Mouse (Mus musculus) forebrain, embryonic 15.5 days (tissue): ENCODE measurements around the gene Gng8. TPM values are rescaled to one million over a fixed set of nuclear protein-coding genes. Genes with fewer than 3 reads are reported as not detected.
A peak's percentile ranks its signal among the peaks of the same experiment; 100 is the strongest.

Experiments used
- ATAC-seq: fragments of 200-750 bp; cut with Nextera tagmentation; replicated peaks from 2 replicates; pipeline ENCODE4 v1.8.0; 2017; ENCODE audit warnings: mild to moderate bottlenecking, moderate TSS enrichment, moderate library complexity
- H3K27ac ChIP-seq: fragments of 300-500 bp; sonication (generic); replicated peaks from 2 replicates; pipeline ENCODE4 v1.5.1; 2015; ENCODE audit warnings: mild to moderate bottlenecking, inconsistent platforms
- H3K27me3 ChIP-seq: fragments of 300-500 bp; sonication (generic); 2 replicates; pipeline ENCODE4 v1.6.1; 2015; ENCODE audit warnings: inconsistent platforms
- H3K36me3 ChIP-seq: fragments of 300-500 bp; sonication (generic); 2 replicates; pipeline ENCODE4 v1.6.1; 2015; ENCODE audit warnings: mild to moderate bottlenecking, inconsistent platforms
- H3K4me1 ChIP-seq: fragments of 300-500 bp; sonication (generic); 2 replicates; pipeline ENCODE4 v1.6.1; 2015; ENCODE audit warnings: inconsistent platforms
- H3K4me2 ChIP-seq: fragments of 300-500 bp; sonication (generic); replicated peaks from 2 replicates; pipeline ENCODE4 v1.6.1; 2015; ENCODE audit warnings: mild to moderate bottlenecking, inconsistent platforms
- H3K4me3 ChIP-seq: fragments of 300-500 bp; sonication (generic); 2 replicates; pipeline ENCODE4 v1.5.1; 2015; ENCODE audit warnings: mild to moderate bottlenecking, inconsistent platforms
- H3K9ac ChIP-seq: fragments of 300-500 bp; sonication (generic); replicated peaks from 2 replicates; pipeline ENCODE4 v1.6.1; 2015; ENCODE audit warnings: mild to moderate bottlenecking, inconsistent platforms
- H3K9me3 ChIP-seq: fragments of 300-500 bp; sonication (generic); 2 replicates; pipeline ENCODE4 v1.6.1; 2016; ENCODE audit warnings: inconsistent platforms
- WGBS: fragments of 180-500 bp; shearing (Covaris S2); methylation state at CpG from one replicate; pipeline ENCODE4 v1.1.7; 2015; ENCODE audit warnings: mixed read lengths; 5-methylcytosine and 5-hydroxymethylcytosine counted together
- polyA plus RNA-seq: library from polyadenylated mRNA; unstranded; fragments of >200 nt; fragmentation: Nextera tagmentation; extraction: Ambion mirVana; gene quantifications from 2 replicates; pipeline ENCODE4 v1.2.1, GENCODE M21; 2015

Gng8 gene
- 4.4 TPM in 2 replicates for polyA plus RNA-seq

- peak within 1 kb of the TSS; percentile 36 for H3K9ac ChIP-seq
- 0 out of 2 replicates have a peak within 1 kb of the TSS, but pooled peaks have one; percentile 35 for H3K27ac ChIP-seq
- WGBS = under 1% methylated on average over 30 of the region's 30 CpGs
- H3K27me3 ChIP-seq = peaks cover 12% of the 10 kb centered on the region; the same call in 1 of the 2 replicates
- H3K4me2 ChIP-seq = peak within 1 kb of the TSS; percentile 57
- peaks cover 32% of the 10 kb centered on the region for H3K4me1 ChIP-seq
- no peaks in the 10 kb centered on the region for H3K36me3 ChIP-seq
- no peaks in the 10 kb centered on the region for H3K9me3 ChIP-seq
- ATAC-seq = peak; percentile 67
- peak within 1 kb of the TSS; percentile 36 for H3K4me3 ChIP-seq
Measured at GRCm38 (mm10) chr7:16891641-16892351, at the start of gene Gng8. Gng8 (plus strand) TSS chr7:16891786.

DNA sequence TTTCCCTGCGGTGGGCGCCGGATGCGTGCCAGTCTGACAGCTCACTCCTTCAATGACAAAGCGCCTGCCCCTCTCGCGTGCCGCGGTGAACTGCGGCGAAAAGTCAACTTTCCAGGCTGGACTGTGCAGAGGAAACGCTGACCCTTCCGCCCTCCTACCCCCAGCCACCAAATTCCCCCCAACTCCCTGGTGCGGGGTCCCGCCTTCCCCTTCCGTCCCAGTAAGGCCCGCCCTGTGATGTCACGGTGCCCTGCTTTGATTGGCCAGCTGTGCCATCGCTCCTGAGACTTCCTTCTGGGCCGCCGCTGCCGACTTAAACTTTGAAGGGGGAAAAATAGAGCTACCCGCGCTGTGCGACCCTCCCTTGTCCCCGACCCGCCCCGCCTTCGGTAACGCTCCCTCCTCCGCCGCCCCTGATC lies 48.9 kb upstream of the Gng8 start, which contains the start of gene Prkd2:
Gene Prkd2 (plus strand): TSS at position 258 of the 419 bp plus-strand sequence.
- Histone ChIP-seq H3K4me1 (peaks cover 32% of the 10 kb centered on the region), H3K9ac (peak within 1 kb of the TSS; percentile 72), H3K4me3 (peak within 1 kb of the TSS; percentile 60), H3K9me3 (no peaks in the 10 kb centered on the region), H3K4me2 (peak within 1 kb of the TSS; percentile 99), H3K27me3 (no peaks in the 10 kb centered on the region), H3K36me3 (peaks cover 32% of the 10 kb centered on the region), H3K27ac (peak within 1 kb of the TSS; percentile 70)
- under 1% methylated on average over 31 of the region's 32 CpGs for WGBS
- peak; percentile 94 for ATAC-seq

DNA sequence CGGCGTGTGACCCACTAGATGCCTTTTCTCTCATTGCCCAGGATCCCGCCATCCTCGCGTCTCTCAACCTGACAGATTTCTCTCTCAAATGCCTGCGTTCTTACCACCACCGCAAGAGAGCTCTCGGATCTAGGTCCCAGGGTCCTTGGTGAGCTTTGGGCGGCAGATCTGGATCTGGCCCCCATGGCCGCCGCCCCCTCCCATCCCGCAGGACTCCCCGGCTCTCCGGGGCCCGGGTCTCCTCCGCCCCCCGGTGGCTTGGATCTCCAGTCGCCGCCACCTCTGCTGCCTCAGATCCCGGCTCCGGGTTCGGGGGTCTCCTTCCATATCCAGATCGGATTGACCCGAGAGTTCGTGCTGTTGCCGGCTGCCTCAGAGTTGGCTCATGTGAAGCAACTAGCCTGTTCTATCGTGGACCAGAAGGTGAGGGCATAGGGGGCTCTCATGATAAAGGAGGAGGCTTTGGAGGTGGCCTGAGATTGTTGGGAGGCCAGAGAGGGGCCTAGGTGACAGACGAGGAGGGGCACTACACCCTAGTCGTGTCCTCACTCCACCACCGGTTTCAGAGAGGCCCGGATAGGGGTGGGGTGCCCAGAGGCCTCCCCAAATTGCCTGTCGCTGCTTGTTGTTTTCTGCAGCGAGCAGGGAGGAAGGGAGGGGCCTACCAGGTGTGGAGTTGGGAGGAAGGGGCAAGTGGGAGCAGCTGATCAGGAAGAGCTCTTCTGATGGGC lies 48.0 kb upstream of the Gng8 start:
- H3K27me3 ChIP-seq = no peaks in the 10 kb centered on the region
- H3K4me3 ChIP-seq = peak overlapping the region; percentile 60
- peak overlapping the region; percentile 70 for H3K27ac ChIP-seq
- ATAC-seq = 0 out of 2 replicates have a peak, but pooled peaks have one; percentile 5
- H3K9ac ChIP-seq = peak overlapping the region; percentile 72
- H3K36me3 ChIP-seq = peaks cover 22% of the 10 kb centered on the region
- peaks cover 33% of the 10 kb centered on the region for H3K4me1 ChIP-seq
- H3K4me2 ChIP-seq = peak overlapping the region; percentile 99
- 2% methylated on average over 33 of the region's 33 CpGs for WGBS
- no peaks in the 10 kb centered on the region for H3K9me3 ChIP-seq

GRCm38 (mm10) chr7:16844696-16845071 lies 46.9 kb upstream of the Gng8 start:
- Histone ChIP-seq H3K4me1 (peaks cover 35% of the 10 kb centered on the region), H3K27ac (0 out of 2 replicates have a peak overlapping the region, but pooled peaks have one; percentile 22), H3K4me3 (0 out of 2 replicates have a peak overlapping the region, but pooled peaks have one; percentile 2), H3K27me3 (no peaks in the 10 kb centered on the region), H3K36me3 (peaks cover 14% of the 10 kb centered on the region), H3K4me2 (peak overlapping the region; percentile 99), H3K9ac (no peak overlapping the region), H3K9me3 (no peaks in the 10 kb centered on the region)
- ATAC-seq = no peak
- WGBS = 72% methylated on average over 3 of the region's 3 CpGs

DNA sequence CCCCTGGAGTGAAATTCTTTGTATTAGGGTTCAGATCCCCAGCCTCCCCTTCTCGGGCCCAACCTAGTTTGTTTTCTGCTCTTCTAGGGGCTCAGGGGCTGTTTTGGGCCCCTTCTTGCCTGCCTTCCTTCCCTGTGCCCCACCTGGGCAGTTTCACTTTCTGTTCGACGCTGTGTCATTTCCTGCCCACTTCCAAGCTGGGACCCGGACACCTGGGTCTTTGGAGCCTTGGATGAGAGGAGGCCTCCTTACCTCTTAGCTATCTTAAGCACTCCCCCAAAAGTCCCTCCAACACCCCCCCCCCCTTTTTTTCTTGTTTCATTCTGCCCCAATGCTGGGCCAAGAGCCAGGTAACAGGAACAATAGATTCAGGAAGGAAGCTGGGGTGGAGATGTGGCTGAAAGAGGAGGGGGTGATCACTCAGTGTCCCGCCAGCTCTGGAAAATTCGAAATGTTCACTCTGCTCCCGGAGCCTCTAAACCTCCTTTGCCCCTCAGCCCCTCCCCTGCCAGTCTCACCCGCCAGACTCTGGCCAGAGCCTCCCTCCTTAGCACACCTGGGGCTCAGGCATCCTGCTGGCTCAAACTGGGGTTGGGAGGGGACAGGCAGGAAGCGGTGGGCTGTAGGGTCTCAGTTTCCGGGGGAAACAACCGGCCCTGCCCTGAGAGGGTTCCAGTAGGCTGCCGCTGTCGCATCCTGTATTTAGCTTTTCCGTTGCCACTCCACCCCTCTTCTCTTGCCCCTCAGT lies 46.3 kb upstream of the Gng8 start:
- Histone ChIP-seq H3K27ac (0 out of 2 replicates have a peak overlapping the region, but pooled peaks have one; percentile 22), H3K9ac (0 out of 2 replicates have a peak overlapping the region, but pooled peaks have one; percentile 19), H3K4me1 (peaks cover 35% of the 10 kb centered on the region), H3K9me3 (no peaks in the 10 kb centered on the region), H3K4me3 (peak overlapping the region; percentile 2; the same call in 1 of the 2 replicates), H3K36me3 (peaks cover 14% of the 10 kb centered on the region), H3K4me2 (peak overlapping the region; percentile 99), H3K27me3 (no peaks in the 10 kb centered on the region)
- 41% methylated on average over 14 of the region's 14 CpGs for WGBS
- no peak for ATAC-seq

DNA sequence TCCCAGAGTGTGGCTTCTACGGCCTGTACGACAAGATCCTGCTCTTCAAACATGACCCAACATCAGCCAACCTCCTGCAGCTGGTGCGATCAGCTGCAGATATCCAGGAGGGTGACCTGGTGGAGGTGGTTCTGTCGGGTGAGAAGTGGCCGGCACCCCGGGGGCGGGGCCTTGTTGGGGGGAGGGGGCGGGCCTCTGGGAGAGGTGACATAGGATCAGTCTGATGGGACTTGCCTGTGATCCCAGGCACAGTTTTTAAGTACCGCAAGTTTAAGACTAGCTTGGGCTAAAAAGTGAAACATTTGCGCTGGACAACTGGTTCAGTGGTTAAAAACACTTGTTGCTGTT lies 45.8 kb upstream of the Gng8 start:
- H3K4me2 ChIP-seq = no peak overlapping the region
- peaks cover 8% of the 10 kb centered on the region for H3K36me3 ChIP-seq
- H3K27ac ChIP-seq = no peak overlapping the region
- WGBS = 45% methylated on average over 10 of the region's 10 CpGs
- H3K9me3 ChIP-seq = no peaks in the 10 kb centered on the region
- H3K27me3 ChIP-seq = no peaks in the 10 kb centered on the region
- peaks cover 35% of the 10 kb centered on the region for H3K4me1 ChIP-seq
- no peak for ATAC-seq
- H3K4me3 ChIP-seq = no peak overlapping the region
- H3K9ac ChIP-seq = no peak overlapping the region

DNA sequence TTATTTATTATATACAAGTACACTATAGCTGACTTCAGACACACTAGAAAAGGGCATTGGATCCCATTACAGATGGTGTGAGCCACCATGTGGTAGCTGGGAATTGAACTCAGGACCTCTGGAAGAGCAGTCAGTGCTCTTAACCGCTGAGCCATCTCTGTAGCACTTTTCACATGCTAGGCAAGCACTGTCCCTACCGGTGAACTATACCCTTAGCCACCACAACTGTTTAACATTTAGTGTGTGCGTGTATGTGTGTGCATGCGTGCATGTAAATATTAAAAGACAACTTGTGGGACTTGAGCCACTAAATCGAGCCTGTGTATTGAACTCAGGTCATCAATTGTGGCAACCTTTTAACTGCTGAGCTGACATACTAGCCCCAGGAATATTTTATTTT lies 44.8 kb upstream of the Gng8 start:
- Histone ChIP-seq H3K27ac (no peak overlapping the region), H3K27me3 (no peaks in the 10 kb centered on the region), H3K4me3 (no peak overlapping the region), H3K9ac (no peak overlapping the region), H3K9me3 (no peaks in the 10 kb centered on the region), H3K36me3 (peaks cover 11% of the 10 kb centered on the region; the same call in 1 of the 2 replicates), H3K4me2 (no peak overlapping the region), H3K4me1 (peaks cover 35% of the 10 kb centered on the region)
- 95% methylated on average over 5 of the region's 5 CpGs for WGBS
- no peak for ATAC-seq

DNA sequence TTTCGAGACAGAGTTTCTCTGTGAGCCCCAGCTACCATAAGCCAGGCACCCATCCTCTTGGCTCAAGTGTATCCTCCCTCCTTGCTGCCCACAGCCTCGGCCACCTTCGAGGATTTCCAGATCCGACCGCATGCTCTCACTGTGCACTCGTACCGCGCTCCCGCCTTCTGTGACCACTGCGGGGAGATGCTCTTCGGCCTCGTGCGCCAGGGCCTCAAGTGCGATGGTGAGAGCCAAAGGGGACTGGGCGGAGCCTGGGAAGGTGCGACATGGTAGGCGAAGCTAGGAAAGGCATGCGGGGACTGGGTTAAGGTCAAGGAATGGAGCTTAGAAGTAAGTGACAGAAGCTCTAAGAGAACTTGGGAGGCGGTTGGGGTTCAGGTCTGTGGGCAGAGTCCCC lies 44.1 kb upstream of the Gng8 start:
- no peaks in the 10 kb centered on the region for H3K9me3 ChIP-seq
- H3K9ac ChIP-seq = no peak overlapping the region
- no peak overlapping the region for H3K4me2 ChIP-seq
- H3K27me3 ChIP-seq = no peaks in the 10 kb centered on the region
- H3K4me3 ChIP-seq = no peak overlapping the region
- 86% methylated on average over 19 of the region's 19 CpGs for WGBS
- peaks cover 13% of the 10 kb centered on the region; the same call in 1 of the 2 replicates for H3K36me3 ChIP-seq
- no peak for ATAC-seq
- H3K4me1 ChIP-seq = peaks cover 30% of the 10 kb centered on the region
- no peak overlapping the region for H3K27ac ChIP-seq

DNA sequence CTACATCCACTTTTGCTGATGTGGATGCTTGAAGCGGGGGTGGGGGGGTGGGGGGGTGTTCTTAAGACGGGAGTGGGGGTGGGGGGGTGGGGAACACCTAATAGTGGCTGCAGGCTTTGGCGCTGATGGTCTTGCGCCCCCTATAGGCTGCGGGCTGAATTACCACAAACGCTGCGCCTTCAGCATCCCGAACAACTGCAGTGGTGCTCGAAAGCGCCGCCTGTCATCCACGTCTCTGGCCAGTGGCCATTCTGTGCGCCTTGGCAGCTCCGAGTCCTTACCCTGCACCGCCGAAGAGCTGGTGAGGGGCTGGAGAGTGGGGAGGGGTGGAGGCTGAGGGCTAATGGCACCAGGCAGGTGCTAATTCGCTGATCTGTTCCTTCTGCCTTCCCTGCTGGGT lies 43.0 kb upstream of the Gng8 start:
- Histone ChIP-seq H3K9me3 (no peaks in the 10 kb centered on the region), H3K27me3 (no peaks in the 10 kb centered on the region), H3K27ac (no peak overlapping the region), H3K36me3 (peaks cover 18% of the 10 kb centered on the region; the same call in 1 of the 2 replicates), H3K4me1 (peaks cover 24% of the 10 kb centered on the region), H3K4me2 (no peak overlapping the region), H3K9ac (no peak overlapping the region), H3K4me3 (no peak overlapping the region)
- WGBS = 15% methylated on average over 17 of the region's 17 CpGs
- 0 out of 2 replicates have a peak, but pooled peaks have one; percentile 14 for ATAC-seq

GRCm38 (mm10) chr7:16851636-16852035 lies 40.0 kb upstream of the Gng8 start:
- Histone ChIP-seq H3K9me3 (no peaks in the 10 kb centered on the region), H3K9ac (no peak overlapping the region), H3K27ac (no peak overlapping the region), H3K36me3 (peaks cover 32% of the 10 kb centered on the region), H3K4me1 (peaks cover 3% of the 10 kb centered on the region; the same call in 1 of the 2 replicates), H3K4me2 (no peak overlapping the region), H3K4me3 (no peak overlapping the region), H3K27me3 (no peaks in the 10 kb centered on the region)
- WGBS = 94% methylated on average over 4 of the region's 4 CpGs
- ATAC-seq = no peak

DNA sequence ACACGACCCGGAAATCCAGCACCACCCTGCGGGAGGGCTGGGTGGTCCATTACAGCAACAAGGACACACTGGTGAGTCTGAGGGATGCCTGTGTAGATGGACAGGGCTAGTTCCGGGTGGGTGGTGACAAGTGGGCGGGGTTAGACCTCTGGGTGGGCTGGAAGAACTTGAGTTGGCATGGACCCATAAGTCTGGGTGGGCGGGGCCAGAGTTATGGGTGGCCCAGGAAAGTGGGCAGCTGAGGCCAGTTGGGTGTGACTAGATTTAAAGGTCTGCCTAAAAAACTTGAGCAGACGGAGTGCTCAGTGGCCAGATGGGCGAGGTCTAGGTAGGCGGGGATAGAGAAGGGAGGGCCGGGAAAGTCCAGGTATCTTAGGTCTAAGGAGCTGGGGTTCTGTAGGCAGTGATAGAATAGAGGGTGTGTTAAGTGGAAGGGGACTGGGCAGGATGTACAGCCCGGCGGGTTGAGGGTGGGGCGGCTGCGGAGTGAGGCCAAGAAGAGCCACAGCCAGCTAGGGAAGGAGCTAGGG lies 38.2 kb upstream of the Gng8 start:
- H3K9me3 ChIP-seq = no peaks in the 10 kb centered on the region
- no peaks in the 10 kb centered on the region for H3K27me3 ChIP-seq
- H3K27ac ChIP-seq = no peak overlapping the region
- 89% methylated on average over 14 of the region's 14 CpGs for WGBS
- H3K36me3 ChIP-seq = peaks cover 40% of the 10 kb centered on the region
- peaks cover 3% of the 10 kb centered on the region; the same call in 1 of the 2 replicates for H3K4me1 ChIP-seq
- no peak overlapping the region for H3K4me2 ChIP-seq
- H3K4me3 ChIP-seq = no peak overlapping the region
- no peak for ATAC-seq
- no peak overlapping the region for H3K9ac ChIP-seq
